Mouse (Mus musculus) stomach, postnatal 0 days (tissue): ENCODE measurements at regions not wholly inside any gene's neighbourhood (a gene's known extent, or its start where the extent isn't known, plus 50 kb on each side); places are given as distances from the start of the nearest gene placed in this dataset.

Source experiments
- CTCF ChIP-seq: IDR thresholded peaks from 2 replicates; pipeline ENCODE4 v1.5.1; 2016; ENCODE audit warnings: antibody characterized with exemption, low read depth, mild to moderate bottlenecking, moderate library complexity
- EP300 ChIP-seq: optimal IDR thresholded peaks from 2 replicates; pipeline ENCODE3; 2016; ENCODE audit warnings: antibody characterized with exemption

DNA sequence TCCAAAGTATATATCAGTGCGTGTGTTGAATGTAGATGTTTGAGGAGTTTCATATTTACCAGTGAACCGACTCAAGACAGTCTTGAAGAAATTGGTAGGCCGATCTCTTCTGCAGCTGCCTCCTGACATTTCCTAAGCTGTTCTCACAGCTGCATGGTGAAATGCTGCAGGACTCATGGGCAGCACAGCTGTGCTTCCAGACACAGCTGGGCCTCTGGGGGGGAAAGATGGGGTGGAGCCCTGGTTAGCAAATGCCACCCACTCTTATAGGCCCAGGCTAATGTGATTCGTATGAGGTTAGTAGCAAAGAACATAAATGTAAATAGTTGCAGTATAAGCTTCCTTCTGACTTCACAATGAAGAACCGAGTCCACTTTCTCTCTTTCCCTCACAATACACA is 139.8 kb upstream of the Erbb4 start:
- no peak for TF ChIP-seq CTCF
- TF ChIP-seq EP300 = no peak
